Mouse (Mus musculus) layer of hippocampus, adult 2 months (tissue): Measurements from ENCODE around the gene Kdsr. TPM values are rescaled to one million over a fixed set of nuclear protein-coding genes. Genes with fewer than 3 reads are reported as not detected.
A peak's percentile ranks its signal among the peaks of the same experiment; 100 is the strongest.
"Not testable (repeated sequence)": the region's sequence is repeated elsewhere in the genome, so short reads cannot be mapped to it uniquely, and the experiment has no call there.

Source experiments
- DNase-seq, 2 experiments: peaks; one replicate each; pipeline ENCODE4 v3.0.0; 2022; ENCODE audit warnings: low spot score in 2 of 2
- H3K27ac ChIP-seq: fragments of 200-600 bp; 2 replicates; pipeline ENCODE4 v1.8.1; 2022
- H3K4me3 ChIP-seq: fragments of 200-600 bp; 2 replicates; pipeline ENCODE4 v1.8.1; 2022; ENCODE audit warnings: mild to moderate bottlenecking
- CTCF ChIP-seq: fragments of 200-600 bp; conservative IDR thresholded peaks from 2 replicates; pipeline ENCODE4 v1.8.1; 2022; ENCODE audit warnings: antibody characterized with exemption, mild to moderate bottlenecking, moderate library complexity
- total RNA-seq, 2 experiments: library from RNA; stranded (reverse); gene quantifications; 2 replicates each; pipeline ENCODE4 v1.2.3; 2021

Kdsr gene
- total RNA-seq, 2 experiments from 2014 or later: 28.1 to 28.9 TPM

- no peak for DNase-seq
- H3K27ac ChIP-seq: peak overlapping the region; percentile 97
- H3K4me3 ChIP-seq: no peak overlapping the region
- no peak for TF ChIP-seq CTCF
Measured at GRCm38 (mm10) chr1:106760750-106761149, 1.2 kb upstream of the Kdsr start.

- H3K4me3 ChIP-seq: peak overlapping the region; percentile 82
- no peak for TF ChIP-seq CTCF
- DNase-seq: peak in 1 of 2 experiments; percentile 5
- H3K27ac ChIP-seq: peak overlapping the region; percentile 80
Measured at GRCm38 (mm10) chr1:106758734-106759571, 574 bp downstream of the Kdsr start.

GRCm38 (mm10) chr1:106756633-106757032 lies 2.9 kb downstream of the Kdsr start:
- no peak for TF ChIP-seq CTCF
- no peak for DNase-seq
- no peak overlapping the region for H3K4me3 ChIP-seq

DNA sequence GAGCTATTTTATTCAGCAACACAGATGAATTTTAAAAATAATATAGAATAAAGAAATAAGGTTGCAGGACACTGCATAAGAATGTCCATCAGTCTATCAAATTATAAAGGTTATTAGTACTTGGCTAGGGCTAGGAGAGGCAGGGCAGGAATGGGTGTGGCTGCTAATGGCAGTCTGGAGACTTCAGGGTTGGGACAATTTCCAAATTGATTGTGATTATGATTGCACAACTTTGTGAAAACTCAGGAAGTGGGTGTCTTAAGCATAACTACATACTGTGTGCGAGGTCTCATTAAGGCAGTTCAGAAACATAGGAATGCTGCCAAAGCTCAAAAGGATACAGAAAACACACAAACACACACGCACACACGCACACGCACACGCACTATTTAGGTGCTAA lies 7.5 kb downstream of the Kdsr start:
- no peak for DNase-seq
- Histone ChIP-seq H3K27ac (no peak overlapping the region), H3K4me3 (no peak overlapping the region)
- TF ChIP-seq CTCF: no peak

More at GRCm38 (mm10) chr1:106756633-106757032, 2.9 kb downstream of the Kdsr start:
- H3K27ac ChIP-seq: no peak overlapping the region

DNA sequence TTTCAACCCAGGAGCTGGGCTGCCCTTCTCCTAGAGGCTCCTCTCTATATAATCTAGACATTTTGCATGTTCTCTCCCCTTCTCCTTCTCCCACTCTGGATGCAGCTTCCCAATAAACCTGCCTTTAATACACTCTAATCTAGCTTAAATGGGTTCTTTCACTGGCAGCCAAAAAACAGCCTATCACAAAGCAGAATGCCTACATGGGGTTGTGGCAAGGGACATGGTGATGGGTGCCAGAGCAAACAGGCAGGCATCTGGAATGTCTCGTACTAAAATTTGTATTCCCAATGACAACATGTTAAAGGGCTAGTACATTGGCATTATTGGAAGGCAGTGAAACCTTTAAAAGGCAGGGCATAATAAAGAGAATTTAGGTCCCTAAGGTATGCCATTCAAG lies 8.9 kb downstream of the Kdsr start:
- TF ChIP-seq CTCF: no peak
- Histone ChIP-seq H3K27ac (no peak overlapping the region), H3K4me3 (no peak overlapping the region)
- DNase-seq: no peak

GRCm38 (mm10) chr1:106748555-106749315 lies 10.8 kb downstream of the Kdsr start:
- no peak for DNase-seq
- no peak for TF ChIP-seq CTCF
- H3K27ac ChIP-seq: no peak overlapping the region
- no peak overlapping the region for H3K4me3 ChIP-seq

DNA sequence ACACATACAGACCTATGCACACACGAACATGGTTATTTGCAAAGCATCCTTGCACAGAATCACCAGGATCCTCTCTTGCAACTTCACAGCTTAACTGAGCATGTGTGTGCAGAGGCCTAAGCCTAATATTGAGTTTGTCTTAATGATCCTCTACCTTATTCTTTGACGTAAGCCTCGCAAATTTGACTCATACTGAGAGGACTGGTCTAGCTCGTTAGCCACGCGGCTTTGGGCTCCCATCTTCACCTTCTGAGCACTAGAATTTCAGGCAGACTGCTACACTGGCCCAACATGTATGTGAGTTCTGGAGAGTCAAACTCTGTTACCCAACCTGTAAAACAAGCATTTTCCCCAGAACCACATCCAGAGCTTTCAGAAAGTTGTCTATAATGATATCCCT lies 16.5 kb downstream of the Kdsr start:
- TF ChIP-seq CTCF: no peak
- Histone ChIP-seq H3K27ac (no peak overlapping the region), H3K4me3 (no peak overlapping the region)
- DNase-seq: no peak

DNA sequence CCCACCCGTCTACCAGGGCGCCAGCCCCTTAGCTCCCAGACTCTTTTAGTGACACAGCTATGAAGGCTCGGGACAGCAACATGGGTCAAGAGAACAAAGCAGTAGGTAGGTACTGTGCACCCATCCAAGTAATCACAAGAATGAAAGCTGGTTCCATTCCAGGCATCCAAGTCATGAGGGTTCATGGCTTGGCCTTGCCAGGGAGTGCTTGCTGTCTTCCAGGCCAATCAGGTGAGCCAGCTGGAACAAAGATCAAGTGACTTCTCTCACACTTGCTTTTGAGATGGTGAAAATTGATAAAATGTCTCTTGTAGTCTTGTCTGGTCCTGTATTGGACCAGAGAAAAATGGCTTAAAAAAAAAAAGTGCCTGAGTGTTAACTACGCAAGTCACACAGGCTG lies 18.8 kb downstream of the Kdsr start:
- TF ChIP-seq CTCF: no peak
- Histone ChIP-seq H3K4me3 (no peak overlapping the region), H3K27ac (no peak overlapping the region)
- DNase-seq: no peak

- DNase-seq: no peak
- H3K4me3 ChIP-seq: no peak overlapping the region
- no peak for TF ChIP-seq CTCF
- no peak overlapping the region for H3K27ac ChIP-seq
Measured at GRCm38 (mm10) chr1:106739810-106740209, 19.7 kb downstream of the Kdsr start.

- H3K4me3 ChIP-seq: no peak overlapping the region
- no peak overlapping the region for H3K27ac ChIP-seq
- DNase-seq: no peak
- TF ChIP-seq CTCF: peak; percentile 59
Measured at GRCm38 (mm10) chr1:106738092-106738491, 21.4 kb downstream of the Kdsr start.

DNA sequence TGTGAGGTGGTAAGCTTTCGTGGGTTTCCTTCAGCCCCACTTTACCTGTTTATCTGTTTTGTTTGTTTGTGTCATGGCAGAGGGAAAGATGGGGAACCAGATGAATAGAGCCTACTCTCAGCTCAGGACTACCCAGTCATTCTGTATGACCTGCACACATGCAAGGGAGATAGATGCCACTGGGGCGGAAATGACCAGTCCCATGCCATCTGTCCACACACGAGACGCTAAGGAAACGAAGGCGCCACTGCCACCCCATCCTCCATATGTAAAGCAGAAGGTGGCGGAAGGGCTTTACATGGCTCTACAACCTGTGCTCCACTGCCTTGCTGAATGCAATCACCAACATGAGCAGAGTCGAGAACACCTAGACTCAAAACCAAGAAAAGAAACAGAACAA lies 23.3 kb downstream of the Kdsr start:
- no peak for TF ChIP-seq CTCF
- no peak overlapping the region for H3K4me3 ChIP-seq

DNA sequence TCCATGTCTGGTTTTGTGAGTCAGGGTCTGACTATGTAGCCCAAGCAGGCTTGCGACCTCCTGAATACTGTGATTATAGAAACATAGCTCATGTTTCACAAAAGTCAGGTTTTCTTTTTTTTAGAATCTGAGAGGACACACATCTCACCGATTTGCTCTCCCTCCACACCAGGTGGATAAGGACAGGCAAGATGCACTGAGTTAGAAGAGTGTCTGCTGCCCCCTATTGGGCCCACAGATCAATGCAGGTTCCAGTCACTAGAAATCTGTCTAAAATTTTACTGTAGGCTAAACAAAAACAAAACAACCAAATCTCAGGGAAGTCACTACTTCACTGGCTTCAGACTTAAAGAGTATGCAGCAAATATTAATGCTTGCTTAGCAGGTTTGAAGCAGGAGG lies 23.9 kb downstream of the Kdsr start:
- peak; percentile 91 for TF ChIP-seq CTCF

More for the DNA sequence above, 23.3 kb downstream of the Kdsr start:
- DNase-seq: no peak
- no peak overlapping the region for H3K27ac ChIP-seq

DNA sequence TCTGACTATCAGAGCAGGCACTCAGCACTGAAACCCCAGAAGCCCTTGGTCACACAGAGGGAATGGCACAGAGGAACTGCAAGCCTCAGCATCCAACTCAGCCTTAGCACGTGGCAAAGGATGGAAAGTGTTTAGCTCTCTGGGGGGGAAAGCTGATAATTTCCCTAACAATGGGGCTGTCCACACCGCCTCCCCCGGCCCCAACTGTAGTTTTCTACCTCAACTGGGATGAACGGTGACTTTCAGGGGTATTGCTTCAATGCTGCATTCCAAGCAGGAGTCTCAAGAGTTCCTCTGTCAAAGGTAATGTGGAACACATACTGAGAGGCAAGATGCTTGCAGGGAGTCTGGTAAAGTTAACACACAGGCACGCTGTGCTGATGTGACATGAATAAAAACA lies 37.5 kb downstream of the Kdsr start:
- TF ChIP-seq CTCF: no peak
- no peak overlapping the region for H3K27ac ChIP-seq
- no peak for DNase-seq
- H3K4me3 ChIP-seq: no peak overlapping the region

More for the DNA sequence above, 23.9 kb downstream of the Kdsr start:
- Histone ChIP-seq H3K4me3 (no peak overlapping the region), H3K27ac (no peak overlapping the region)
- DNase-seq: peak in 1 of 2 experiments; percentile 39

DNA sequence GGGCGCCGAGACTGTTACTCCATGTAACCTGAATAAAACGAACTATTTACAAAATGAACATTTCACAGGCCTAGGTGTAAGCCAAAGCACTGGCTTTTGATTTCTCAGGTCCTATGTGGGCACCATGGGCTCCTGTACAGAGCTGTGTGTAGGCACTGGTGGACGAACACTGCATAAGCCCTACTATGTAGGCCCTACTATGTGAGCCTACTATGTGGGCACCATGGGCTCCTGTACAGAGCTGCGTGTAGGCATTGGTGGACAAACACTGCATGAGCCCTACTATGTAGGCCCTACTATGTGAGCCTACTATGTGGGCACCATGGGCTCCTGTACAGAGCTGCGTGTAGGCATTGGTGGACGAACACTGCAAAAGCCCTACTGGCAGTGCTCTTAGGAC lies 41.8 kb downstream of the Kdsr start:
- not testable (repeated sequence) for H3K4me3 ChIP-seq, DNase-seq, H3K27ac ChIP-seq
